Mouse (Mus musculus): ENCODE measurements around the gene B9d1.

- no peak for TF ChIP-seq CTCF (conservative IDR thresholded peaks at IDR 0.05; ENCODE audit: insufficient read depth, insufficient read length, low read depth, low read length)
- no peak for TF ChIP-seq POLR2A (IDR thresholded peaks at IDR 0.05; ENCODE audit: low read depth, low read length)
These were observed 11.3 kb upstream of the B9d1 start for GRCm38 (mm10) chr11:61493525-61494128.
